Mouse (Mus musculus): ENCODE results near the gene Rarg.
A peak's percentile ranks its signal among the peaks of the same experiment; 100 is the strongest.
"Not testable (repeated sequence)": the region's sequence is repeated elsewhere in the genome, so short reads cannot be mapped to it uniquely, and the experiment has no call there.

The Rarg gene

DNA sequence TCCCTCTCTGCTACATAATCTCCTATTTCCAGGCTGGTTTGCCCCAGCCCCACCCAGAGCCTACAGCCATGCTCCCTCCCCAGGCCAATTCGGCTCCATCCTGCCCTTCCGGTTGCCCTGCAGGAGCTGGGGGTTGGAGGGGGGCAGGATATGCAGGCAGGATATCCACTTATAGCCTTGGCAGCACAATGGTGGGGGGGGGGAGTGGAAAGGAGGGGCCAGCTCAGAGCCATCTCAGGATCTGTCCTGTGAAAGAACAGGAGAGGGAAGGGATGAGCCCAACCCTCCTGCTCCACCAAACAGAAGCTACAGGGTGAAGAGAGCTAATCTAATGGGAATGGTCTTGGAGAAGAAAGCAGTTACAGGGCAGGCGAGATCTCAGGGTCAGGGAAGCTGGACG lies 16.7 kb downstream of the Rarg start:
- ATAC-seq (ENCODE audit: insufficient number of reproducible peaks, low FRiP score, low TSS enrichment): no peak

DNA sequence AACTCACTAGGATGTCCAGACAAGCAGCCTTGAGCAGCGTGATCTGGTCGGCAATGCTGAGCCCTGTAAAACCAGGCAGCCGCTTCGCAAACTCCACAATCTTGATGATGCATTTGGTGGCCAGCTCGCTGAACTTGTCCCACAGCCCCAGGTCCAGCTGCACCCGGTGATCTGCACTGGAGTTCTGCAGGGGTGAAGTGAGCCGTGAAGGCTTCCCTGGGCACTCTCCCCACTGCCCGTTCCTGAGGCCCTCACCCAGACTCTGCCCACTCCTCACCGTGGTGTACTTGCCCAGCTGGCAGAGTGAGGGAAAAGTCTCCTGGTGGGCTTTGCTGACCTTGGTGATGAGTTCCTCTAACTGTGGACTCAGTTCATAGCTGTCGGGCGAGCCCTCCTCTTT lies 17.5 kb downstream of the Rarg start:
- ATAC-seq (ENCODE audit: insufficient number of reproducible peaks, low FRiP score, low TSS enrichment): no peak

GRCm38 (mm10) chr15:102239260-102239590 lies 18.1 kb downstream of the Rarg start:
- ATAC-seq (ENCODE audit: insufficient number of reproducible peaks, low FRiP score, low TSS enrichment): peak; percentile 62; the same call in 1 of the 2 replicates

DNA sequence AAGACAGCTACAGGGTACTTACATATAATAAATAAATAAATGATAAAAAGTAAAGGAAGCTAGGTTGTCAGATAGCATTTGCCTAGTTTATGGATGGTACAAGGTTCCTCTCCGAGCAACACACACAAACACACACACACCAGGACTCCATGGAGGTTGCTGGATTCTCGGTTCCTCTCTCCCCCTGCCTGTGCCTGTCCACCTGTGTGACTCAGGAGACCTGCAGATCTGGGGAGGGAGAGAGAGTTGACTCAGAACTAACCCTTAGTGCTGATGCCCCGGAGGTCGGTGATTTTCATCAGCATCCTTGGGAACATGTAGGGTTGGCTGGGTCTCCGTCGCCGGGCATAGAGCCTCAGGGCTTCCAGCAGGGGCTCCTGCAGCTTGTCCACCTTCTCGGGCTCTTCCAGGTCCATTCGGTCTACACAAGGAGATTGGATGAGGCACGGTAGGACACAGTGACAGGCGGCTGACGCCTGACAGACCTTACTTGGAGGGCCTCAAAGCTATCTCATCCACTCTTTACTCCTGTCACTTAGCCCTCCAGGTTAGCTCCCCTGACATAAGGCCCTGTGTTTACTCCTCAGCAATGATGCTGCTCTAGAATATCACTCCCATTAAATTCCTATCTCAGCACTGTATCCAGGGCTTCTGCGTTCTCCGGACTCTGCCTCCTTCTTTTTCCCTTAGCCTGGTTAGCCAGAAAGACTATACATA lies 18.6 kb downstream of the Rarg start:
- ATAC-seq (ENCODE audit: insufficient number of reproducible peaks, low FRiP score, low TSS enrichment): no peak

DNA sequence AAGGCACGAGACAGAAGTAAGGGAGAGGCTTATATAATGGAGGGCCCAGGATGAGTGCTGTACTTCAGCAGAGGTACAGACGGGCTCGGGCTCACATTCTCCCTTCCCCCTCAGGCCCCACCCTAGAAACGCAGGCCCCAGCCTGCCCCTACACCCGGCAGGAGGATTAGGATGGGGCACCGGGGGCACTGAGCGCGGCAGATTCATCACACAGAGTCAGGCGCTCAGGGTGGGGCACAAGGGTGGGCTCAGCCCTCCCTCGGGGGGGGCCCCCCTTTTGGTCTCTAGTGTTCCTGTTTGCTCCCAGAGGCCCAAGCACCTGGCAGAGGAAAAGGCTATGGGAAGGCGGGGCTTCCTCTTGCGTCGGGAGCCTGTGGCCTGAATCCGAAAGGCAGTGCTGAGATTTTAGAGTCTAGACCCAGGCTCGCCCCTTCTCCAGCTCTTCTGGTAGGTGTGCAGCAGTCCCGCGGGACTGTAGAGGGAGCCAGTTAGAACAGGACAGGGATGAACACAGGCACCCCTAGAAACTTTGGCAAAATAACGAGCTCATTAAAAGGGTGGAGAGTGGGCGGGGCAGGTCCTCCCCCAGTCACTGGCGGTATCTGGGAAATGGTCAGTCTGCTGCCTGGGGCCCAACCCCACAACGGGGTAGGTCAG lies 21.8 kb downstream of the Rarg start:
- ATAC-seq (ENCODE audit: insufficient number of reproducible peaks, low FRiP score, low TSS enrichment): no peak

DNA sequence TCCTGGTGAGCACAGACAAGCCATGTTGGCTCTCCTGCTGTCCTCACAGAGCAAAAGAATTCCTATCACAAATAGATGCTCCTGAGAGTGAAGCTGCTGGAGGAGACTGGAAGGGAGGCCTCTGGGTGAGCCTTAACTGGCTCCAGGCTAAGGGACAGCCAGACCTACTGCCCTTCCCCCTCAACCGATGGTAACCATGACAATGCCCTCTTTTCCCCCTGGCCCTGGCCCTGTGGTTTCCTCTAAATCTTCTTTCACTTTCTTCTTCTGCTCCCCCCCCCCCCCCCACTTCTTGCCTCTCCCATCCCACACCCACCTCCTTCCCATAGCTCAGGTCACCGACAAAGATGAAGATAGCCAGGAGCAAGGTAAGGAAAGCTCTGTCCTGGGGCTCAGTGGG lies 23.4 kb downstream of the Rarg start:
- ATAC-seq (ENCODE audit: insufficient number of reproducible peaks, low FRiP score, low TSS enrichment): no peak

GRCm38 (mm10) chr15:102232764-102233163 lies 24.6 kb downstream of the Rarg start:
- ATAC-seq (ENCODE audit: insufficient number of reproducible peaks, low FRiP score, low TSS enrichment): no peak

DNA sequence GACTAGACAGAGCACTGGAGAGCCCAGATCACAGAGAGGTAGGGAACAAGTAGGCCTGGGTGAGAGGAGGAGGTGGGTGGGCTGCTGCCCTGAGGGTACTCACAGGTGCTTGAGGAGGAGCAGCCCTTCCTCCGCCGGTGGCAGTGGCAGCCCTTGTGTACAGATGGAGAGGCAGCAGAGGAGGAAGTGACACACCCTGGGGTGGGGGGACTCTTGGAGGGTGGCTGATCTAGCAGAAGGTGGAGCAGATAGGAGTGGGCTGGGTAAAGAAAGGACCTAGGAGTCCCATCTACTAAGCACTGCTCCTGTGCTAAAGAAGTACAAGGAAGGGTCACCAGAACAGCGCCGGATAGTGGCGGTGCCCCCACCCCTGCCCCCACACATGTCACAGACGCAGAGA lies 25.6 kb downstream of the Rarg start, which contains the start of gene Itgb7:
Itgb7 (minus strand) TSS at position 197 of the 400 bp plus-strand sequence.
- no peak for ATAC-seq (ENCODE audit: insufficient number of reproducible peaks, low FRiP score, low TSS enrichment)

- ATAC-seq (ENCODE audit: insufficient number of reproducible peaks, low FRiP score, low TSS enrichment): no peak
These were observed 26.7 kb downstream of the Rarg start for GRCm38 (mm10) chr15:102230408-102231321.

DNA sequence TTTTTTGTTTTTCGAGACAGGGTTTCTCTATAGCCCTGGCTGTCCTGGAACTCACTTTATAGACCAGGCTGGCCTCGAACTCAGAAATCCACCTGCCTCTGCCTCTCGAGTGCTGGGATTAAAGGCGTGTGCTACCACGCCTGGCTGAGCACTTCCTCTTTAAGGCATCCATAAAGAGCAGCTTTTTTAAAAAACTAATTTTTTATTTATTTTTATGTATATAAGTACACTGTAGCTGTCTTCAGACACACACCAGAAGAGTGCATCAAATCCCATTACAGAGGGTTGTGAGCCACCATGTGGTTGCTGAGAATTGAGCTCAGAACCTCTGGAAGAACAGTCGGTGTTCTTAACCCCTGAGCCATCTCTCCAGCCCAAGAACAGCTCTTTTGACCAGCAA lies 31.7 kb downstream of the Rarg start:
- ATAC-seq (ENCODE audit: insufficient number of reproducible peaks, low FRiP score, low TSS enrichment): not testable (repeated sequence)

DNA sequence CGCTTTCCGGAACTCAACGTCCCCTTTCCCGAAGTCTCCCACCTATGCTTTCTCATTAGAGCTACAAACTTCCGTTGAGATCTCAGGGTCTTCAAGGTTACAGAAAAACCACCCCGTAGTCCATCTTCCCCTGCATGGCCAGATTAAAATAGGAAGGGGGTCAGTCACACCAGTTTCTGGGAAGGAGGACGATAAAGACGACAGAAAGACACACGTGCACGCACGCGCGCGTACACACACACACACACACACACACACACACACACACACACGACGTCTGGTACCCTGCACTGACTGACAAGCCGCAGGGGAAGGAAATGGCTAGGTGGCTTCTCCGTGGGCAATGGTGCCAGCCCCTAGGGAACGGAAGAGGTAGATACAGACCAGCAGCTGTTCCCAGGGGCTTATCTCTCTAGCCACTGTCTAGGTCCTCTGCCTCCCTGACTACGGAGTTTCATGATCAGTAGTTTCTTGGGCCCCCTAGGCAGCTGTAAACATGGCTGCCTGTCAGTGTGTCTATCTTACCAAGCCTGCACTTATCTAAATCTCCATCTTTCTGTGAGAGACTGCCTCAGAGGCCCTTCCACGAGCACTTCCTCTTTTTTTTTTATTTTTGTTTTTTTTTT lies 32.2 kb downstream of the Rarg start:
- no peak for ATAC-seq (ENCODE audit: insufficient number of reproducible peaks, low FRiP score, low TSS enrichment)

GRCm38 (mm10) chr15:102224186-102224991 lies 32.9 kb downstream of the Rarg start:
- ATAC-seq (ENCODE audit: insufficient number of reproducible peaks, low FRiP score, low TSS enrichment): peak; percentile 83; the same call in 1 of the 2 replicates

DNA sequence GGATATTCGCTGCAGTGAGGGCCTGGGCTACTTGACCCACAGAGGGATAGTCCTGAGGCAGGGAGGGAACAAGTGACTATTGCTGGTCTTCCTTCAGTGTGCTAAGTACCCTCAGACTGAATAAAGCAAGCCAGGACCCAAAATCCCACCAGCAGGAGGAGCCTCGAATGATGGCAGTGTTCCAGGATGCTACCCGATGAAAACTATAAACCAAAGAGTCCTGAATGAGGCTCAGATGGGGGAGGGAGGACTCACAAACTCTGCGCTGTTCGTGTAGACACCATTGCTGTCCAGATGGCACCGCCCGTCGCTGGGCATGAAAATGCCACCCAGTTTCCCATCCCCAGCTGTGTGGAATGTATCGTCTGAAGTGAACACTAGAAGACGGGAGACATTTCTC lies 34.9 kb downstream of the Rarg start:
- no peak for ATAC-seq (ENCODE audit: insufficient number of reproducible peaks, low FRiP score, low TSS enrichment)

DNA sequence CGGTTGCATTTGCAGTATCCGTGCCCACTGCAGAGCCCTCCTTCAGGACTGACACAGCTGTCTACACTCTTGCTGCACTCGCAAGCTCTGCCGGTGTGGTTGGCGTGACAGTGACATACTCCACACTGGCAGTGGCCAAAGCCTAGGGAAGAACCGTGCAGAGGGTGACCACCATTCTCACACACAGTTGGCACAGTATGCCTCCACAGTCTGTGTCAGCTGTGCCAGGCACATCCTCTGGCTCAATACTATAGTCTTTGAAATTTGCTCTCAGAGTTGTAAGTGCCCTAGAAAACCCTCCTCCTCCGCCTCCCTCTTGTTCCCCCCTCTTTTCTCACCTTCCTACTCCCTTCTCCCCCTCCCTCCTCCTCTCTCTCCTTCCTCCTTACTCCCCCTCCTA lies 40.0 kb downstream of the Rarg start:
- no peak for ATAC-seq (ENCODE audit: insufficient number of reproducible peaks, low FRiP score, low TSS enrichment)

GRCm38 (mm10) chr15:102216459-102217228 lies 40.7 kb downstream of the Rarg start:
- ATAC-seq (ENCODE audit: insufficient number of reproducible peaks, low FRiP score, low TSS enrichment): no peak

GRCm38 (mm10) chr15:102215624-102216023 lies 41.7 kb downstream of the Rarg start:
- no peak for ATAC-seq (ENCODE audit: insufficient number of reproducible peaks, low FRiP score, low TSS enrichment)

DNA sequence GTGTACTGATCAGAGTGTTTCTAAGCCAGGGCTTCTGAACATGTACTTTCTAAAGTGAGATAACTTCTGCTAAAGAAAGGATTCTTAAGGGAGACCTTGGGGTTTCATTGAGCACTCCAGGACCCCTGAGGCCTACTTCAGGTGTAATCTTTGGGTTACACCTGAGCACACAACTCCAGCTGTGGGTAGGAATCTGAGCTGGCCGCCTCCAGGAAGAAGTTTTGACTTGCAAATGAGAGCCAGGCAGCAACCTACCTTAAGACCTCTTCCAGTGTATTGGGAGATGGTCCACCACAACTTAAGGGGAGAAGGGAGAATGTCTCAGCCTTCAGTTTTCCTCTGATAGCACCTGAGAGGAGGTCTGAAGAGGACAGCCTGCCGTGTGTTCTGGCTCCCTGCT lies 43.2 kb downstream of the Rarg start:
- no peak for ATAC-seq (ENCODE audit: insufficient number of reproducible peaks, low FRiP score, low TSS enrichment)

GRCm38 (mm10) chr15:102211895-102212294 lies 45.4 kb downstream of the Rarg start:
- ATAC-seq (ENCODE audit: insufficient number of reproducible peaks, low FRiP score, low TSS enrichment): no peak

- ATAC-seq (ENCODE audit: insufficient number of reproducible peaks, low FRiP score, low TSS enrichment): no peak
These were observed 46.5 kb downstream of the Rarg start for GRCm38 (mm10) chr15:102210816-102211215.

Measured in cerebellum, adult (tissue).